Mouse (Mus musculus) stomach, postnatal 0 days (tissue): Measurements from ENCODE around the gene Acly. TPM values are rescaled to one million over a fixed set of nuclear protein-coding genes. Genes with fewer than 3 reads are reported as not detected.
A peak's percentile ranks its signal among the peaks of the same experiment; 100 is the strongest.

Source experiments
- ATAC-seq: fragments of 200-750 bp; cut with Nextera tagmentation; 2 replicates; pipeline ENCODE4 v1.8.0; 2017; ENCODE audit not compliant: low FRiP score, low TSS enrichment
- DNase-seq: peaks from one replicate; pipeline ENCODE4 v3.0.0-alpha.2; 2016; ENCODE audit warnings: low spot score
- H3K27ac ChIP-seq: fragments of 300-500 bp; sonication (generic); replicated peaks from 2 replicates; pipeline ENCODE4 v1.5.1; 2014; ENCODE audit warnings: mild to moderate bottlenecking, control low read depth
- H3K27me3 ChIP-seq: fragments of 300-500 bp; sonication (generic); 2 replicates; pipeline ENCODE4 v1.6.1; 2014; ENCODE audit warnings: low read length; ENCODE audit not compliant: control insufficient read depth, insufficient read depth
- H3K36me3 ChIP-seq: fragments of 300-500 bp; sonication (generic); 2 replicates; pipeline ENCODE4 v1.6.1; 2014; ENCODE audit warnings: low read length, mixed read lengths; ENCODE audit not compliant: control insufficient read depth, insufficient read depth
- H3K4me1 ChIP-seq: fragments of 300-500 bp; sonication (generic); replicated peaks from 2 replicates; pipeline ENCODE4 v1.6.1; 2014; ENCODE audit warnings: antibody characterized with exemption; ENCODE audit not compliant: control insufficient read depth, insufficient read depth
- H3K4me2 ChIP-seq: fragments of 300-500 bp; sonication (generic); replicated peaks from 2 replicates; pipeline ENCODE4 v1.6.1; 2014; ENCODE audit warnings: low read depth, mild to moderate bottlenecking, control low read depth, moderate library complexity
- H3K4me3 ChIP-seq: fragments of 300-500 bp; sonication (generic); 2 replicates; pipeline ENCODE4 v1.5.1; 2014; ENCODE audit warnings: low read depth, low read length, control low read depth
- H3K9ac ChIP-seq: fragments of 300-500 bp; sonication (generic); 2 replicates; pipeline ENCODE4 v1.6.1; 2014; ENCODE audit warnings: mild to moderate bottlenecking, low read length, control low read depth, mixed read lengths
- H3K9me3 ChIP-seq: fragments of 300-500 bp; sonication (generic); 2 replicates; pipeline ENCODE4 v1.6.1; 2016; ENCODE audit warnings: low read length; ENCODE audit not compliant: control insufficient read depth
- CTCF ChIP-seq: IDR thresholded peaks from 2 replicates; pipeline ENCODE4 v1.5.1; 2016; ENCODE audit warnings: antibody characterized with exemption, low read depth, mild to moderate bottlenecking, moderate library complexity
- EP300 ChIP-seq: optimal IDR thresholded peaks from 2 replicates; pipeline ENCODE3; 2016; ENCODE audit warnings: antibody characterized with exemption
- WGBS: fragments of 180-500 bp; shearing (Covaris S2); extraction: QIAGEN DNeasy Blood & Tissue Kit; methylation state at CpG from one replicate; pipeline ENCODE4 v1.1.7; 2014; 5-methylcytosine and 5-hydroxymethylcytosine counted together
- polyA plus RNA-seq: library from polyadenylated mRNA; unstranded; fragments of >200 nt; fragmentation: Nextera tagmentation; extraction: Ambion mirVana; gene quantifications from 2 replicates; pipeline ENCODE4 v1.2.1, GENCODE M21; 2015

The Acly gene
- polyA plus RNA-seq, 1 experiment from 2014 or later, result 70.6 TPM

GRCm38 (mm10) chr11:100501321-100501720, 26.5 kb downstream of the Acly start:
- TF ChIP-seq CTCF (no peak), EP300 (no peak)
- Histone ChIP-seq H3K4me3 (no peak overlapping the region), H3K9ac (no peak overlapping the region), H3K36me3 (peaks cover 47% of the 10 kb centered on the region), H3K27me3 (no peaks in the 10 kb centered on the region), H3K4me1 (no peaks in the 10 kb centered on the region), H3K27ac (no peak overlapping the region), H3K4me2 (no peak overlapping the region), H3K9me3 (no peaks in the 10 kb centered on the region)
- no peak for DNase-seq
- 49% methylated on average over 6 of the region's 6 CpGs for WGBS
- no peak for ATAC-seq

DNA sequence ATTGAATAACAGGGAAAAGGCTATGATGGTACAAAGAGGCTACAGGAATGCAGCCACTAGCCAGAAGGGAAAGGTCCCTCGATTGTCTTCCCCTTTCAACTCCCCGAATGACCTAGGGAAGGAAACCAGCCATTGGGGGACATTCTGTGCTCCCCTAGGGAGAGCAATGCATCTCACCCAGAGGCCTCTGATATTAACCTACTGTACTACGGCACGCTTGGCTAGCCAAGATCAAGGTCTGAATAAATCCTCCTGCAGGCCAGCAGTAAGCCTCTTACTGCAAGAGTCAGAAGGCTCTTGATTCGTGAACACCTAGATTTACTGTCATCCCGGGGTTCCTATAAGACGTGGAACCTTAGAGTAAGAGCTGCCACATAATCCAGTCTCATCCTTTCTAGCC, 27.1 kb downstream of the Acly start:
- no peak for TF ChIP-seq CTCF
- TF ChIP-seq EP300, result no peak
- ATAC-seq (no peak), DNase-seq (no peak)

GRCm38 (mm10) chr11:100500241-100500640, 27.6 kb downstream of the Acly start:
- 81% methylated on average over 3 of the region's 3 CpGs for WGBS
- no peak overlapping the region for H3K9ac ChIP-seq
- H3K4me2 ChIP-seq, result no peak overlapping the region
- no peaks in the 10 kb centered on the region for H3K9me3 ChIP-seq
- H3K36me3 ChIP-seq, result peaks cover 44% of the 10 kb centered on the region
- no peak for ATAC-seq
- H3K27me3 ChIP-seq, result no peaks in the 10 kb centered on the region
- no peak for DNase-seq
- H3K27ac ChIP-seq, result no peak overlapping the region
- TF ChIP-seq CTCF (no peak), EP300 (no peak)
- no peak overlapping the region for H3K4me3 ChIP-seq
- H3K4me1 ChIP-seq, result no peaks in the 10 kb centered on the region

More for the DNA sequence above, 27.1 kb downstream of the Acly start:
- Histone ChIP-seq H3K27ac (no peak overlapping the region), H3K27me3 (no peaks in the 10 kb centered on the region), H3K4me2 (no peak overlapping the region), H3K9ac (no peak overlapping the region; the same call in 1 of the 2 replicates), H3K4me3 (no peak overlapping the region), H3K36me3 (peaks cover 47% of the 10 kb centered on the region), H3K4me1 (no peaks in the 10 kb centered on the region), H3K9me3 (no peaks in the 10 kb centered on the region)
- 87% methylated on average over 7 of the region's 7 CpGs for WGBS

GRCm38 (mm10) chr11:100493771-100494170, 34.0 kb downstream of the Acly start:
- Histone ChIP-seq H3K9ac (no peak overlapping the region), H3K36me3 (peaks cover 37% of the 10 kb centered on the region), H3K9me3 (no peaks in the 10 kb centered on the region), H3K27me3 (no peaks in the 10 kb centered on the region), H3K4me2 (no peak overlapping the region), H3K27ac (no peak overlapping the region), H3K4me3 (no peak overlapping the region), H3K4me1 (no peaks in the 10 kb centered on the region)
- DNase-seq, result no peak
- TF ChIP-seq CTCF, result no peak
- 90% methylated on average over 12 of the region's 12 CpGs for WGBS
- no peak for ATAC-seq

- Histone ChIP-seq H3K36me3 (peaks cover 22% of the 10 kb centered on the region), H3K4me1 (no peaks in the 10 kb centered on the region), H3K27me3 (no peaks in the 10 kb centered on the region), H3K4me2 (no peak overlapping the region), H3K9ac (no peak overlapping the region), H3K9me3 (no peaks in the 10 kb centered on the region), H3K27ac (no peak overlapping the region), H3K4me3 (no peak overlapping the region)
- 90% methylated on average over 6 of the region's 6 CpGs for WGBS
- TF ChIP-seq EP300 (no peak), CTCF (peak; percentile 65)
- ATAC-seq (no peak), DNase-seq (no peak)
Measured at GRCm38 (mm10) chr11:100490951-100491350, 36.8 kb downstream of the Acly start.

DNA sequence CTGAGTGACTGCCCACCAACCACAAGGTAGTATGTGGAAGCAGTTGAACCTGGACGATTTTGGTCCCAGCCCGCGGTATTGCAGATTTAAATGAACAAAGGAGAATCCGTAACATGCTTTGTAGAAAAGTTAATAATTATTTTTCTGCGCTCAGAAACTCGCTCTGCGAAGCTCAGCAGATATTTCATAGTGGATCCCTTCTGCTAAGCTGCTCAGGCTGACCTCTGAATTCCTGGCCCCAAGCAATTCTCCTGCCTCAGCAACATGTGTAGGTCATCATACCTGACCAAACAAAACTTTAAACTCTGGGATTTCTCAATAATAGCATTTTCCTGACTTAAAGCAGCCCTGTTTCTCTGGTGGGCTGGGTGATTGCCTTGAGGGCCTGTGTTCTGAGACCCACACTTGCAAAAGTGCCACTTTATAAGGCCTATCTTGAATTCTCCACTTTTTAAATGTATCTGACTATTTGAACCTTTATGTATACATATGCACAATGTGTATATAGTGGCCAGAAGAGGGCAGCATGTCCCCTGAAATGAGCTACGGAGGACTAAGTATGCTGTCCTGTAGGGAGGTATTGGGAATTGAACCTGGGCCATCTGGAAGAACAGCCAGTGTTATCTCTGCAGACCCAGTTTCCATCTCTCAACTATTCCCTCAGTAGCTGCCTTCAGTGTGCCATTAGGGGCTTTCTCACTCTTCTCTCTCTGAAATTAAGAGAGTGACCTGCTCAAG, 41.8 kb downstream of the Acly start:
- Histone ChIP-seq H3K27ac (no peak overlapping the region), H3K27me3 (no peaks in the 10 kb centered on the region), H3K9me3 (no peaks in the 10 kb centered on the region), H3K9ac (no peak overlapping the region), H3K4me2 (no peak overlapping the region), H3K4me3 (no peak overlapping the region), H3K36me3 (peaks cover 34% of the 10 kb centered on the region), H3K4me1 (no peaks in the 10 kb centered on the region)
- ATAC-seq (peak; percentile 47; the same call in 1 of the 2 replicates), DNase-seq (peak; percentile 25)
- WGBS, result 79% methylated on average over 8 of the region's 8 CpGs
- TF ChIP-seq EP300 (no peak), CTCF (peak; percentile 81)
